Mouse (Mus musculus) heart, embryonic 16.5 days (tissue): Measurements from ENCODE around the gene 6030408B16Rik. TPM values are rescaled to one million over a fixed set of nuclear protein-coding genes. Genes with fewer than 3 reads are reported as not detected.

Experiments
- ATAC-seq: fragments of 200-750 bp; cut with Nextera tagmentation; replicated peaks from 2 replicates; pipeline ENCODE4 v1.8.0; 2017; ENCODE audit warnings: moderate number of reproducible peaks; ENCODE audit not compliant: insufficient read depth, low FRiP score; ENCODE audit errors: extremely low read depth
- H3K27ac ChIP-seq: fragments of 300-500 bp; sonication (generic); 2 replicates; pipeline ENCODE4 v1.5.1; 2014; ENCODE audit warnings: mild to moderate bottlenecking, low read length, control low read depth, moderate library complexity
- H3K27me3 ChIP-seq: fragments of 300-500 bp; sonication (generic); 2 replicates; pipeline ENCODE4 v1.6.1; 2014; ENCODE audit warnings: low read length, mixed read lengths; ENCODE audit not compliant: control insufficient read depth, insufficient read depth
- H3K36me3 ChIP-seq: fragments of 300-500 bp; sonication (generic); 2 replicates; pipeline ENCODE4 v1.6.1; 2014; ENCODE audit not compliant: control insufficient read depth, insufficient read depth
- H3K4me1 ChIP-seq: fragments of 300-500 bp; sonication (generic); 2 replicates; pipeline ENCODE4 v1.6.1; 2014; ENCODE audit warnings: low read length, mixed read lengths; ENCODE audit not compliant: control insufficient read depth, insufficient read depth
- H3K4me2 ChIP-seq: fragments of 300-500 bp; sonication (generic); 2 replicates; pipeline ENCODE4 v1.6.1; 2014; ENCODE audit warnings: low read depth, mild to moderate bottlenecking, control low read depth, low read length
- H3K4me3 ChIP-seq: fragments of 300-500 bp; sonication (generic); 2 replicates; pipeline ENCODE4 v1.5.1; 2014; ENCODE audit warnings: mild to moderate bottlenecking, control low read depth, low read length
- H3K9ac ChIP-seq: fragments of 300-500 bp; sonication (generic); 2 replicates; pipeline ENCODE4 v1.6.1; 2014; ENCODE audit warnings: low read length, control low read depth
- H3K9me3 ChIP-seq: fragments of 300-500 bp; sonication (generic); replicated peaks from 2 replicates; pipeline ENCODE4 v1.6.1; 2016; ENCODE audit warnings: low read length; ENCODE audit not compliant: control insufficient read depth
- WGBS: fragments of 180-500 bp; shearing (Covaris S2); extraction: QIAGEN DNeasy Blood & Tissue Kit; methylation state at CpG from one replicate; pipeline ENCODE4 v1.1.7; 2014; 5-methylcytosine and 5-hydroxymethylcytosine counted together
- polyA plus RNA-seq: library from polyadenylated mRNA; unstranded; fragments of >200 nt; fragmentation: Nextera tagmentation; extraction: Ambion mirVana; gene quantifications from 2 replicates; pipeline ENCODE4 v1.2.1, GENCODE M21; 2015

6030408B16Rik gene
- polyA plus RNA-seq, 1 experiment from 2014 or later = 2.8 TPM

- no peak for ATAC-seq
- Histone ChIP-seq H3K9me3 (no peaks in the 10 kb centered on the region), H3K27ac (no peak overlapping the region), H3K36me3 (no peaks in the 10 kb centered on the region), H3K4me2 (no peak overlapping the region), H3K4me3 (no peak overlapping the region), H3K9ac (no peak overlapping the region), H3K4me1 (peaks cover 21% of the 10 kb centered on the region), H3K27me3 (no peaks in the 10 kb centered on the region)
- 83% methylated on average over 3 of the region's 3 CpGs for WGBS
Measured at GRCm38 (mm10) chr15:101302201-101302600, 9.2 kb downstream of the 6030408B16Rik start.

GRCm38 (mm10) chr15:101303830-101304229 lies 10.8 kb downstream of the 6030408B16Rik start:
- H3K4me1 ChIP-seq = peaks cover 15% of the 10 kb centered on the region
- no peak overlapping the region for H3K4me3 ChIP-seq
- WGBS = 70% methylated on average over 4 of the region's 4 CpGs

GRCm38 (mm10) chr15:101306459-101306858 lies 13.4 kb downstream of the 6030408B16Rik start:
- H3K9me3 ChIP-seq = no peaks in the 10 kb centered on the region
- H3K27ac ChIP-seq = no peak overlapping the region
- WGBS = 89% methylated on average over 4 of the region's 4 CpGs
- H3K9ac ChIP-seq = no peak overlapping the region
- H3K36me3 ChIP-seq = no peaks in the 10 kb centered on the region
- H3K4me3 ChIP-seq = no peak overlapping the region
- H3K4me2 ChIP-seq = no peak overlapping the region
- peaks cover 5% of the 10 kb centered on the region for H3K4me1 ChIP-seq
- ATAC-seq = no peak
- H3K27me3 ChIP-seq = no peaks in the 10 kb centered on the region

More at GRCm38 (mm10) chr15:101303830-101304229, 10.8 kb downstream of the 6030408B16Rik start:
- Histone ChIP-seq H3K27me3 (no peaks in the 10 kb centered on the region), H3K27ac (no peak overlapping the region), H3K9ac (no peak overlapping the region), H3K4me2 (no peak overlapping the region), H3K9me3 (no peaks in the 10 kb centered on the region), H3K36me3 (no peaks in the 10 kb centered on the region)
- ATAC-seq = no peak

GRCm38 (mm10) chr15:101308440-101309348 lies 15.7 kb downstream of the 6030408B16Rik start:
- WGBS = 56% methylated on average over 13 of the region's 13 CpGs
- H3K36me3 ChIP-seq = no peaks in the 10 kb centered on the region
- no peak overlapping the region for H3K9ac ChIP-seq
- peaks cover 5% of the 10 kb centered on the region for H3K4me1 ChIP-seq
- H3K9me3 ChIP-seq = no peaks in the 10 kb centered on the region
- H3K27ac ChIP-seq = no peak overlapping the region
- H3K4me3 ChIP-seq = no peak overlapping the region
- no peak overlapping the region for H3K4me2 ChIP-seq
- no peaks in the 10 kb centered on the region for H3K27me3 ChIP-seq
- no peak for ATAC-seq

- WGBS = 35% methylated on average over 5 of the region's 5 CpGs
- no peak overlapping the region for H3K9ac ChIP-seq
- H3K27ac ChIP-seq = no peak overlapping the region
- no peaks in the 10 kb centered on the region for H3K36me3 ChIP-seq
- peaks cover 5% of the 10 kb centered on the region for H3K4me1 ChIP-seq
- no peak overlapping the region for H3K4me2 ChIP-seq
- no peaks in the 10 kb centered on the region for H3K27me3 ChIP-seq
- H3K9me3 ChIP-seq = no peaks in the 10 kb centered on the region
- ATAC-seq = no peak
- H3K4me3 ChIP-seq = no peak overlapping the region
Measured at GRCm38 (mm10) chr15:101309493-101309892, 16.5 kb downstream of the 6030408B16Rik start.

- H3K4me3 ChIP-seq = no peak overlapping the region
- WGBS = 60% methylated on average over 11 of the region's 15 CpGs
- no peaks in the 10 kb centered on the region for H3K36me3 ChIP-seq
- no peak overlapping the region for H3K4me2 ChIP-seq
- peaks cover 5% of the 10 kb centered on the region for H3K4me1 ChIP-seq
- no peaks in the 10 kb centered on the region for H3K27me3 ChIP-seq
- H3K9me3 ChIP-seq = no peaks in the 10 kb centered on the region
- H3K9ac ChIP-seq = no peak overlapping the region
- H3K27ac ChIP-seq = no peak overlapping the region
- no peak for ATAC-seq
Measured at GRCm38 (mm10) chr15:101311087-101311770, 18.2 kb downstream of the 6030408B16Rik start.

- Histone ChIP-seq H3K4me2 (no peak overlapping the region), H3K9ac (no peak overlapping the region), H3K9me3 (no peaks in the 10 kb centered on the region), H3K4me3 (no peak overlapping the region), H3K4me1 (peaks cover 5% of the 10 kb centered on the region), H3K27ac (no peak overlapping the region), H3K27me3 (no peaks in the 10 kb centered on the region), H3K36me3 (no peaks in the 10 kb centered on the region)
- WGBS = 70% methylated on average over 6 of the region's 6 CpGs
- ATAC-seq = no peak
Measured at GRCm38 (mm10) chr15:101312006-101312405, 19.0 kb downstream of the 6030408B16Rik start.

- Histone ChIP-seq H3K4me3 (no peak overlapping the region), H3K9ac (no peak overlapping the region), H3K36me3 (no peaks in the 10 kb centered on the region), H3K9me3 (no peaks in the 10 kb centered on the region), H3K4me1 (peaks cover 20% of the 10 kb centered on the region), H3K27me3 (no peaks in the 10 kb centered on the region), H3K27ac (no peak overlapping the region), H3K4me2 (no peak overlapping the region)
- WGBS = 80% methylated on average over 4 of the region's 4 CpGs
- ATAC-seq = no peak
Measured at GRCm38 (mm10) chr15:101315378-101315777, 22.4 kb downstream of the 6030408B16Rik start.

GRCm38 (mm10) chr15:101315832-101316231 lies 22.8 kb downstream of the 6030408B16Rik start:
- peak overlapping the region; percentile 48 for H3K4me3 ChIP-seq
- ATAC-seq = peak; percentile 72
- no peaks in the 10 kb centered on the region for H3K36me3 ChIP-seq
- H3K4me1 ChIP-seq = peaks cover 24% of the 10 kb centered on the region
- peak overlapping the region; percentile 52; the same call in 1 of the 2 replicates for H3K9ac ChIP-seq
- no peaks in the 10 kb centered on the region for H3K27me3 ChIP-seq
- H3K27ac ChIP-seq = no peak overlapping the region
- no peaks in the 10 kb centered on the region for H3K9me3 ChIP-seq
- H3K4me2 ChIP-seq = peak overlapping the region; percentile 74
- 3% methylated on average over 11 of the region's 11 CpGs for WGBS
